Mouse (Mus musculus) bone marrow macrophage, adult 2 months (primary cell): Measurements from ENCODE around the gene Begain. TPM values are rescaled to one million over a fixed set of nuclear protein-coding genes. Genes with fewer than 3 reads are reported as not detected.

Source experiments
- H3K27ac ChIP-seq: 2 replicates; pipeline ENCODE4 v1.5.1; 2012; ENCODE audit warnings: low read depth, low read length; ENCODE audit not compliant: insufficient read depth
- H3K4me1 ChIP-seq: 2 replicates; pipeline ENCODE4 v1.6.1; 2012; ENCODE audit warnings: low read length; ENCODE audit not compliant: control insufficient read depth, insufficient read depth
- H3K4me3 ChIP-seq: 2 replicates; pipeline ENCODE4 v1.5.1; 2012; ENCODE audit warnings: mild to moderate bottlenecking, low read length, moderate library complexity; ENCODE audit not compliant: insufficient read depth
- CTCF ChIP-seq: IDR thresholded peaks from 2 replicates; pipeline ENCODE4 v1.5.1; 2012; ENCODE audit warnings: low read depth, mild to moderate bottlenecking, low read length, moderate library complexity
- POLR2A ChIP-seq: IDR thresholded peaks from 2 replicates; pipeline ENCODE4 v1.6.1; 2012; ENCODE audit warnings: mild to moderate bottlenecking, low read depth, low read length, borderline replicate concordance
- polyA plus RNA-seq: library from polyadenylated mRNA; stranded (reverse); fragments of >200 nt; gene quantifications from 2 replicates; pipeline ENCODE4 v1.2.4, GENCODE M21; 2012; ENCODE audit not compliant: missing spikeins, insufficient read depth, insufficient read length

Gene Begain
- polyA plus RNA-seq, 1 experiment, result not detected

DNA sequence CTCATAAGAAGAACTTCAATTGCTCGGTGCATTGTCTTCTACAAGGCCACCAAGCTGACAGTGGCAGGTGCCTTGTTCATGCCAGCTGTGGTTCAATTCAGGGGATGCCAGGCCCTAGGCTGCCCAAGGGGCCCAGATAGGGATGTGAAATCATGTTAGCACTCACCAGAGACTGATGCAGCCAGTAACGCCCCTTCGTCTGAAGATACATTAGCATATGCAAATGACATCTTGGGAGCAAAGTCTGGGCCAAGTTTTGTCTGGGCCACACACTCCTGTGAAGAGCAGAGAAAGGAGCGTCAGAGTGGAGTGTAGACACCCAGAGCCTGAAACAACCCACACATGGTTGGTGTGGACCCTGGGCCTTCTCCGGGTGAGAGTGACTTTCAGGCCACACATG is 17.0 kb upstream of the Begain start:
- TF ChIP-seq POLR2A (no peak), CTCF (no peak)
- H3K4me3 ChIP-seq, result no peak overlapping the region
- no peaks in the 10 kb centered on the region for H3K4me1 ChIP-seq
- H3K27ac ChIP-seq, result no peak overlapping the region

DNA sequence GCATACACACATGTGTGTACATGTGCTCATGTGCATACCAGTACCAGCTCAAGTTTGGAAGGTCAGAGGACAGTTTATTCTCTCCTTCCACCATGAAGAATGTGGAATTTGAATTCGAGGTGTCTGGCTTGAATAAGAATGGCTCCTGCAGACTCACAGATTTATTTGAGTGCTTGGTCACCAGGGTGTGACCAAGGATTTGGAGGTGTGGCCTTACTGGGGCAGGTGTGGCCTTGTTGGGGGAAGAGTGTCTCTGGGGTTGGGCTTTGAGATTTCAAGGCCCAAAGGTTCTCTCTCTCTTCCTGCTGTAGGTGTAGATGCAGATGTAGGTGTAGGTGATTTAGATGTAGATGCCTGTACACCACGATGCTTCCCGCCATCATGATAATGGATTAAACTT is 15.5 kb upstream of the Begain start:
- TF ChIP-seq POLR2A (no peak), CTCF (no peak)
- Histone ChIP-seq H3K4me1 (no peaks in the 10 kb centered on the region), H3K27ac (no peak overlapping the region), H3K4me3 (no peak overlapping the region)

DNA sequence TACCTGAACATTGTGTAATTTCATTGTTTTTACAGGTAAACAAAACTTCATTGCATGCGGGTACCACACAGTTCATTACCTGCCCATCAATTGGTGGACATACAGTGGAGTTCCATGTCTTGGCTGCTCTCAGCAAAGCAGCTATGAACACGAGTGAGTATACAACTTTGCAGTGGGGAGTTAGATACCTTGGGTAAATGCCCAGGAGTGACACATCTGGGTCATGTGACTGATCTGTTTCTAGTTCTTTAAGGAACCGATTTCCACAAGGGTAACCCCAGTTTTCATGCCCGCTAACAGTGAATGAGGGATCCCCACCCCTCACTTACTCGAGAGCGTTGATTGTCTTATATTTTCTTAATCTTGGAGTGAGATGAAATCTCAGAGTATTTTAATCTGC is 9.0 kb upstream of the Begain start:
- no peak overlapping the region for H3K4me3 ChIP-seq
- 0 out of 2 replicates have a peak, but pooled peaks cover 3% of the 10 kb centered on the region for H3K4me1 ChIP-seq
- no peak overlapping the region for H3K27ac ChIP-seq
- TF ChIP-seq POLR2A (no peak), CTCF (no peak)

DNA sequence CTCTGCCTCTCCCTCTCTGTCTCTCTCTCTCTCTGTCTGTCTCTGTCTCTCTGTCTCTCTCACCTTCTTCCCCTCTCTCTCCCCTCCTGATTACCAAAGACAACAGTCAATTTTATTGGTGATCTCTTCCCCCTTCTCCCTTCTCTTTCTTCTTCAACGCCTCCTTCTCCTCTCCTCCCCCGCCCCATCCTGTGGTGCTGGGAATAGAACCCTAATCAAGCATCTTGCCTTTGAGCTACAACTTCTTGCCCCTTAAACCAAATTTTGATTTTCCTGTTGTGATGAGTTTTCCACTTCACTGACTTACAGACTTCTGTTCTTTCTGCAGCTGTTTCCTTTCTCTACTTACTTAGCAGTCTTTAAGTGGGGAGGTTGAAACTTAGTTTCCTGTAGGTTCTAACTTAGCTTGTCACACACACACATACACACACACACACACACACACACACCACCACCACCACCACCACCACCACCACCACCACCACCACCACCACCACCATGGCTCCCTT is 6.8 kb upstream of the Begain start:
- Histone ChIP-seq H3K4me3 (no peak overlapping the region), H3K4me1 (0 out of 2 replicates have a peak, but pooled peaks cover 3% of the 10 kb centered on the region), H3K27ac (no peak overlapping the region)
- TF ChIP-seq POLR2A, result no peak

DNA sequence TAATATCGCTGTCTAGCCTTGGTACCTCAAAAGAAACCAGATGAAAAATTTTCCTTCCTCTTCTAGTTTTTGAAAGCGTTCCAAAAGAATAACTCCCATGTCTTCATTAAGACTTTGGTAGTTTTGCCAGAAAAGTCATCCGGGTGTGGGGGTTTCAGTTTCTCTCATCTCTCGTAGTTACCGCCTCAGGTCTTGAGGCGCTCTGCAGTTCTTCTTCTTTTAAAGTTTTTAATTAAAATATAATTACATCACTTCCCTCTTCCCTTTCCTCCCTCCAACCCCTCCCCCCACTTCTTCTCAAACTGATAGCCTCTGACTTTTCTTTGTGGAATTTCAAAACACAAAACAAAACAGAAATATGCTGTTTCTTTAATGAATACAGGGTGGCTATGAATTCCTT is 6.1 kb upstream of the Begain start:
- no peak for TF ChIP-seq POLR2A
- no peak for TF ChIP-seq CTCF
- H3K4me3 ChIP-seq, result no peak overlapping the region
- no peak overlapping the region for H3K27ac ChIP-seq
- 0 out of 2 replicates have a peak, but pooled peaks cover 3% of the 10 kb centered on the region for H3K4me1 ChIP-seq

DNA sequence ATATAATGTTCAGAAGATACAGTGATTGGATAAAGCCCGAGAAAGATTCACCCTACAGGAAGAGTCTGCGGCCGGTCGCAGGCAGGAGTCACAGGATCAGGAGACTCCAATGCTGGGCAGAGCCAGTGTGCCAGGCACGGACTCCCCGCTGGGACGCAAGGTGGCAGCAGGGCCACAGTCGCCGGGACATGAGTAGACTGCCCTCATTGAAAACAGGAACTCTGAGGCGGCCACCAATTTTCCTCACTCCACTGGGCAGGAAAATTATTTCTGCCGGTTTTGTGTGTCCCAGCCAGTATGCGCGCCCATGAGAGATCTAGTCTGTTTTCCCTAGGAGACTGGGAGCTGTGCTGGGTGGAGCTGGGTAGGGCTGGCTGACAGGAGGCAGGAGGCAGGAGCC is 3.2 kb upstream of the Begain start:
- Histone ChIP-seq H3K4me1 (0 out of 2 replicates have a peak, but pooled peaks cover 3% of the 10 kb centered on the region), H3K4me3 (no peak overlapping the region), H3K27ac (no peak overlapping the region)
- TF ChIP-seq CTCF (no peak), POLR2A (no peak)

DNA sequence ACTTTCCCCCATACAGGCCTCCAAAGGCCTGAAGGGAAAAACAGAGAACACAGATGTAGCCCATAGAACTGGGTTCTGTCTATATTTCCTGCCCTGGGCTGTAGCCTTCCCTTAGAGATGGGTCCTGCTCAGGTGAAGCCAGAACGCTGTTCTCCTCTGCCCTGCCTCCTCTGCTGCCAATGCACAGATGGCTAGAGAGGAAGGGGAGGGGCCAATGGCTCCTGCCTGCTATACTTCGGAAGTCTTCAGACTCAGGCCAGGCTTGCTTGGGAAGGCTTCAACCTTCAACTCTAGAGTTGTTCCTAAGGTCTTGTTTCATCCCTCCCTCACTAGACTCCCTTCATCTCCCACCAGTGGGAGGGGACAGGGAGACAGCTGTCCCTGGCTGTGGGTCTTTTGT is 1.7 kb upstream of the Begain start:
- Histone ChIP-seq H3K27ac (no peak overlapping the region), H3K4me1 (0 out of 2 replicates have a peak, but pooled peaks cover 3% of the 10 kb centered on the region), H3K4me3 (no peak overlapping the region)
- no peak for TF ChIP-seq POLR2A
- no peak for TF ChIP-seq CTCF

DNA sequence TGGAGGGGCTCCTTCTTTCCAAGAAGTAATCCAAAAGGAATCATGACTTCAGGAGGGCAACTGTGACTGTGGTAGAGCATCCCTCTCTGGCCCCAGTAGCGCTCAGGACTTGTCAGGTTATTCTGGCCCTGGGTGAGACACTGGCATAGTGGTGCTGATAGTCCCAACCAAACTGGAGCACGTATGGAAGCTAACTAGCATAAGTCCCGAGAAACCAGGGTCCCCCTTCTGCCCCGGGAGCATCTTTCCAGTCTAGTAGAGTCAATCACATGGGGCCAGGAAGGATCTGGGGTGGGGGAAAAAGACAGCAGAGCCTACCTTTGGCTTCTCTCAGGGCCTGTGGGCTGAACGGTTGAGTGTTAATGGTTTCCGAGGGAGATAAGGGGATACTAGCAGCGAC is 721 bp upstream of the Begain start:
- H3K4me1 ChIP-seq, result 0 out of 2 replicates have a peak, but pooled peaks cover 1% of the 10 kb centered on the region
- H3K27ac ChIP-seq, result no peak overlapping the region
- TF ChIP-seq CTCF (no peak), POLR2A (no peak)
- H3K4me3 ChIP-seq, result no peak overlapping the region

DNA sequence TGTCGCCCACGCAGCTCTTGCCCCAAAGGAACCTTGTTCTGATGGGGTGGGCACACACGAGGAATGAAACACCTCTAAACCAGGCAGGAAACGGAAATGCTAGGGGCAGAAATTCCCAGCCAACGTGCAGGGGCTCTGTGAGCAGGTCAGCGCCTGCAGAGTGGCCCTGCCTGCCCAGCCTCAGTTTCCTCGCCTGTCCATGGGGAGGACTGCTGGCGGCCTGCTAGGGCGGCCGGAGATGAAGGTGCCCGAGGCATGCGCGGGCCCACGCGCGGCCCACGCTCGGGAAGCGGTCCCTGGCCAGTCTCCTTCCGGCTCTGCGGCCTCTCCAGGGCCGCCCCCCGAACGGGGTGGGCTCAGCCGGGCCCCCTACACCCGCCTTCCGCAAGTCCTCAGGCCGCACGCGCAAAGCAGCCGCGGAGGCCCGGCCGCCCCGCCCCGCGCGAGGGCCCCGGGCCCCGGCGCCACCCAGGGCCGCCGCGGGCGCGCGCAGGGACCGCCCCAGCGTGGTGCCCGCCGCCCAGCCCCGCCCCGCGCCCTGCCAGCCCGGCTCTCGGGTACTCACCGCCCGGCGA is 369 bp downstream of the Begain start:
- no peaks in the 10 kb centered on the region for H3K4me1 ChIP-seq
- peak overlapping the region; percentile 34 for H3K4me3 ChIP-seq
- H3K27ac ChIP-seq, result no peak overlapping the region
- TF ChIP-seq CTCF (no peak), POLR2A (no peak)

DNA sequence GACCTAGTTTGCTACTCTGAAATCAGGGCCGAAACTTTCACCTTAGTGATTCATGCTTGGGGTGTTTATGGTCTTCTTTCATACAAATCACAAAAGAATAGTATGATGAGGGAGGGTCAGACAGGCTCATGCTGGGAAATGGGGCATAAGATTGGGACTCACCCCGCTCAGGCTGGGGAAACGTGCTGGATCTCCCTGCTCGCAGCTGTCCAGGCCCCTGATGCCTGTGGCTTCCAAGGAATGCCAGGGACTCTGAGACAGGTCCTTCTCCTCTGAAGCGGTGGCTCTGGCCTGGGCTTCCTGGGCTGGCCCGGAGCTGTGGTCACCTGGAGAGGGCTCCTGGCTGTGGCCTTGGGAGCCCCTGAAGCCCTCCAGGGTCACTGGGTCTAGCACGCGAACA is 9.4 kb downstream of the Begain start:
- no peak overlapping the region for H3K4me3 ChIP-seq
- H3K4me1 ChIP-seq, result no peaks in the 10 kb centered on the region
- TF ChIP-seq POLR2A, result no peak
- no peak for TF ChIP-seq CTCF
- no peak overlapping the region for H3K27ac ChIP-seq

DNA sequence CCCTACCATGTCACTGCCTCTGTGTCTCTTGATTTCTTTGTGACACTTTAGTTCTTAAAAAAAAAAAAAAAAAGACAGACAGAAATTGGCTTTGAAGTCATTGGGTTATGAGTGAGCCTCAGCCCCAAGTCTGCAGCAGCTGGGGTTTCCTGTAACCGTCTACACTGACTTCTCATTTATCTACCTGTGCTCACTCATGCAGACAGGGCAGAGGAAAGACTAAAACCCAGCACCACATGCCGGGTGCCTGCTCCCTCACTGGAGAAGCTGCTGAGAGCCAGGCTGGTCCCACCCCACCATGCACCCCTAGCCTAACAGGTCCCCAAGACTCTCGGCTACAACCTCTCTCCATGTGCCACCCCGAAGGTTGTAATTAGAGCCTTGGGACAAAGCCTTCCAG is 10.3 kb downstream of the Begain start:
- no peak for TF ChIP-seq POLR2A
- no peak for TF ChIP-seq CTCF
- H3K4me1 ChIP-seq, result no peaks in the 10 kb centered on the region
- H3K27ac ChIP-seq, result no peak overlapping the region
- no peak overlapping the region for H3K4me3 ChIP-seq
